Mouse (Mus musculus) heart, postnatal 0 days (tissue): Measurements from ENCODE around the gene Rmi2. TPM values are rescaled to one million over a fixed set of nuclear protein-coding genes. Genes with fewer than 3 reads are reported as not detected.
A peak's percentile ranks its signal among the peaks of the same experiment; 100 is the strongest.

ENCODE experiments used
- ATAC-seq: fragments of 200-750 bp; cut with Nextera tagmentation; 2 replicates; pipeline ENCODE4 v1.8.0; 2017; ENCODE audit warnings: low read depth, moderate number of reproducible peaks, moderate library complexity; ENCODE audit not compliant: insufficient read depth
- DNase-seq: peaks from one replicate; pipeline ENCODE4 v3.0.0-alpha.2; 2016; ENCODE audit warnings: low spot score
- H3K27ac ChIP-seq: fragments of 300-500 bp; sonication (generic); 2 replicates; pipeline ENCODE4 v1.5.1; 2014; ENCODE audit warnings: low read depth, mild to moderate bottlenecking
- H3K27me3 ChIP-seq: fragments of 300-500 bp; sonication (generic); 2 replicates; pipeline ENCODE4 v1.6.1; 2014; ENCODE audit warnings: low read length, mixed read lengths; ENCODE audit not compliant: control insufficient read depth, insufficient read depth
- H3K36me3 ChIP-seq: fragments of 300-500 bp; sonication (generic); replicated peaks from 2 replicates; pipeline ENCODE4 v1.6.1; 2014; ENCODE audit warnings: low read length, mixed read lengths; ENCODE audit not compliant: control insufficient read depth, insufficient read depth
- H3K4me1 ChIP-seq: fragments of 300-500 bp; sonication (generic); 2 replicates; pipeline ENCODE4 v1.6.1; 2014; ENCODE audit warnings: antibody characterized with exemption; ENCODE audit not compliant: control insufficient read depth, insufficient read depth
- H3K4me2 ChIP-seq: fragments of 300-500 bp; sonication (generic); 2 replicates; pipeline ENCODE4 v1.6.1; 2014; ENCODE audit warnings: low read depth, mild to moderate bottlenecking, low read length, moderate library complexity
- H3K4me3 ChIP-seq: fragments of 300-500 bp; sonication (generic); 2 replicates; pipeline ENCODE4 v1.5.1; 2014; ENCODE audit warnings: low read depth, low read length
- H3K9ac ChIP-seq: fragments of 300-500 bp; sonication (generic); replicated peaks from 2 replicates; pipeline ENCODE4 v1.6.1; 2014; ENCODE audit warnings: low read depth, low read length, mixed read lengths
- H3K9me3 ChIP-seq: fragments of 300-500 bp; sonication (generic); replicated peaks from 2 replicates; pipeline ENCODE4 v1.6.1; 2016; ENCODE audit warnings: low read length; ENCODE audit not compliant: control insufficient read depth
- CTCF ChIP-seq: IDR thresholded peaks from 2 replicates; pipeline ENCODE4 v1.5.1; 2016; ENCODE audit warnings: antibody characterized with exemption, control low read depth, low read depth
- EP300 ChIP-seq: IDR thresholded peaks from 2 replicates; pipeline ENCODE4 v1.6.1; 2016; ENCODE audit warnings: antibody characterized with exemption, low read depth
- WGBS: fragments of 180-500 bp; shearing (Covaris S2); extraction: QIAGEN DNeasy Blood & Tissue Kit; methylation state at CpG from one replicate; pipeline ENCODE4 v1.1.7; 2014; 5-methylcytosine and 5-hydroxymethylcytosine counted together
- polyA plus RNA-seq: library from polyadenylated mRNA; unstranded; fragments of >200 nt; fragmentation: Nextera tagmentation; extraction: Ambion mirVana; gene quantifications from 2 replicates; pipeline ENCODE4 v1.2.1, GENCODE M21; 2015
- total RNA-seq: library from RNA; depleted of rRNA; stranded (reverse); fragments of >200 nt; gene quantifications from 2 replicates; pipeline ENCODE4 v1.2.3, GENCODE M21; 2014; ENCODE audit warnings: low replicate concordance

Gene Rmi2
- total and polyA plus RNA-seq, 2 experiments from 2014 or later = 0.83 to 1.6 TPM

GRCm38 (mm10) chr16:10881231-10881962 is 46.5 kb downstream of the Rmi2 start:
- no peak for ATAC-seq
- no peaks in the 10 kb centered on the region for H3K4me1 ChIP-seq
- no peak for TF ChIP-seq CTCF
- no peak for TF ChIP-seq EP300
- WGBS = 55% methylated on average over 4 of the region's 4 CpGs
- H3K9me3 ChIP-seq = no peaks in the 10 kb centered on the region
- DNase-seq = no peak
- H3K4me3 ChIP-seq = no peak overlapping the region
- no peak overlapping the region for H3K9ac ChIP-seq
- H3K27me3 ChIP-seq = no peaks in the 10 kb centered on the region
- H3K4me2 ChIP-seq = no peak overlapping the region
- H3K36me3 ChIP-seq = no peaks in the 10 kb centered on the region
- no peak overlapping the region for H3K27ac ChIP-seq

- Histone ChIP-seq H3K4me1 (no peaks in the 10 kb centered on the region), H3K9ac (no peak overlapping the region), H3K4me2 (no peak overlapping the region), H3K9me3 (no peaks in the 10 kb centered on the region), H3K27me3 (no peaks in the 10 kb centered on the region), H3K36me3 (no peaks in the 10 kb centered on the region), H3K27ac (no peak overlapping the region), H3K4me3 (no peak overlapping the region)
- no peak for TF ChIP-seq CTCF
- TF ChIP-seq EP300 = no peak
- WGBS = 76% methylated on average over 2 of the region's 2 CpGs
- ATAC-seq = no peak
- no peak for DNase-seq
Observed at GRCm38 (mm10) chr16:10887436-10887835, 52.6 kb downstream of the Rmi2 start.

- H3K36me3 ChIP-seq = no peaks in the 10 kb centered on the region
- H3K9me3 ChIP-seq = no peaks in the 10 kb centered on the region
- DNase-seq (no peak), ATAC-seq (peak; percentile 62; the same call in 1 of the 2 replicates)
- peak; percentile 70 for TF ChIP-seq CTCF
- no peak for TF ChIP-seq EP300
- H3K27me3 ChIP-seq = no peaks in the 10 kb centered on the region
- no peak overlapping the region for H3K4me3 ChIP-seq
- no peak overlapping the region for H3K9ac ChIP-seq
- 73% methylated on average over 3 of the region's 3 CpGs for WGBS
- no peaks in the 10 kb centered on the region for H3K4me1 ChIP-seq
- H3K27ac ChIP-seq = no peak overlapping the region
- H3K4me2 ChIP-seq = no peak overlapping the region
Observed at GRCm38 (mm10) chr16:10890363-10890762, 55.5 kb downstream of the Rmi2 start.

- WGBS = 68% methylated on average over 4 of the region's 4 CpGs
- Histone ChIP-seq H3K4me2 (no peak overlapping the region), H3K4me1 (no peaks in the 10 kb centered on the region), H3K9ac (no peak overlapping the region), H3K9me3 (no peaks in the 10 kb centered on the region; the same call in 1 of the 2 replicates), H3K36me3 (no peaks in the 10 kb centered on the region), H3K27me3 (no peaks in the 10 kb centered on the region), H3K4me3 (no peak overlapping the region), H3K27ac (no peak overlapping the region)
- ATAC-seq (no peak), DNase-seq (no peak)
- no peak for TF ChIP-seq EP300
- no peak for TF ChIP-seq CTCF
Observed at GRCm38 (mm10) chr16:10893161-10893560, 58.3 kb downstream of the Rmi2 start.

- TF ChIP-seq CTCF (no peak), EP300 (no peak)
- no peaks in the 10 kb centered on the region; the same call in 1 of the 2 replicates for H3K9me3 ChIP-seq
- H3K9ac ChIP-seq = no peak overlapping the region
- no peak overlapping the region for H3K27ac ChIP-seq
- H3K4me3 ChIP-seq = no peak overlapping the region
- no peaks in the 10 kb centered on the region for H3K27me3 ChIP-seq
- 86% methylated on average over 3 of the region's 3 CpGs for WGBS
- DNase-seq (no peak), ATAC-seq (no peak)
- no peaks in the 10 kb centered on the region for H3K4me1 ChIP-seq
- no peaks in the 10 kb centered on the region for H3K36me3 ChIP-seq
- no peak overlapping the region for H3K4me2 ChIP-seq
Observed at GRCm38 (mm10) chr16:10895906-10896305, 61.0 kb downstream of the Rmi2 start.

- Histone ChIP-seq H3K9me3 (no peaks in the 10 kb centered on the region; the same call in 1 of the 2 replicates), H3K4me3 (no peak overlapping the region), H3K27ac (no peak overlapping the region), H3K9ac (no peak overlapping the region), H3K36me3 (no peaks in the 10 kb centered on the region), H3K27me3 (no peaks in the 10 kb centered on the region), H3K4me2 (no peak overlapping the region), H3K4me1 (no peaks in the 10 kb centered on the region)
- TF ChIP-seq EP300 (no peak), CTCF (no peak)
- ATAC-seq (no peak), DNase-seq (no peak)
- WGBS = 33% methylated on average over 6 of the region's 6 CpGs
Observed at GRCm38 (mm10) chr16:10897372-10897771, 62.5 kb downstream of the Rmi2 start.
